Mouse (Mus musculus): ENCODE data around the gene Zc3h4.

Zc3h4 gene

GRCm38 (mm10) chr7:16426129-16426729 is 25.5 kb downstream of the Zc3h4 start:
- no peak for DNase-seq (ENCODE audit: extremely low read depth, insufficient read length, low spot score)

GRCm38 (mm10) chr7:16433352-16433971 is 32.8 kb downstream of the Zc3h4 start:
- no peak for DNase-seq (ENCODE audit: extremely low read depth, insufficient read length, low spot score)

GRCm38 (mm10) chr7:16435088-16435487 is 34.4 kb downstream of the Zc3h4 start:
- no peak for DNase-seq (ENCODE audit: extremely low read depth, insufficient read length, low spot score)

- no peak for DNase-seq (ENCODE audit: extremely low read depth, insufficient read length, low spot score)
These were observed 40.5 kb downstream of the Zc3h4 start for GRCm38 (mm10) chr7:16441241-16441640.

- peak; percentile 36 for DNase-seq (ENCODE audit: extremely low read depth, insufficient read length, low spot score)
These were observed 50.9 kb downstream of the Zc3h4 start for GRCm38 (mm10) chr7:16451656-16452055.

- peak; percentile 81 for DNase-seq (ENCODE audit: extremely low read depth, insufficient read length, low spot score)
These were observed 51.9 kb downstream of the Zc3h4 start, which contains the start of gene Tmem160 for GRCm38 (mm10) chr7:16452587-16453073. TSS of gene Tmem160 (plus strand) at chr7:16452779.

- peak; percentile 60 for DNase-seq (ENCODE audit: extremely low read depth, insufficient read length, low spot score)
These were observed 52.5 kb downstream of the Zc3h4 start for GRCm38 (mm10) chr7:16453118-16453711.

GRCm38 (mm10) chr7:16455016-16455415 is 54.3 kb downstream of the Zc3h4 start:
- DNase-seq (ENCODE audit: extremely low read depth, insufficient read length, low spot score), result no peak

GRCm38 (mm10) chr7:16456289-16456688 is 55.6 kb downstream of the Zc3h4 start:
- DNase-seq (ENCODE audit: extremely low read depth, insufficient read length, low spot score), result no peak

GRCm38 (mm10) chr7:16460566-16460965 is 59.9 kb downstream of the Zc3h4 start:
- DNase-seq (ENCODE audit: extremely low read depth, insufficient read length, low spot score), result no peak

- DNase-seq (ENCODE audit: extremely low read depth, insufficient read length, low spot score), result no peak
These were observed 60.4 kb downstream of the Zc3h4 start for GRCm38 (mm10) chr7:16461151-16461550.

GRCm38 (mm10) chr7:16461705-16462104 is 61.0 kb downstream of the Zc3h4 start:
- DNase-seq (ENCODE audit: extremely low read depth, insufficient read length, low spot score), result no peak

- DNase-seq (ENCODE audit: extremely low read depth, insufficient read length, low spot score), result peak; percentile 68
These were observed 62.5 kb downstream of the Zc3h4 start for GRCm38 (mm10) chr7:16463214-16463613.

GRCm38 (mm10) chr7:16465160-16465559 is 64.5 kb downstream of the Zc3h4 start:
- peak; percentile 41 for DNase-seq (ENCODE audit: extremely low read depth, insufficient read length, low spot score)

GRCm38 (mm10) chr7:16465568-16465967 is 64.9 kb downstream of the Zc3h4 start:
- no peak for DNase-seq (ENCODE audit: extremely low read depth, insufficient read length, low spot score)

GRCm38 (mm10) chr7:16466565-16466964 is 65.9 kb downstream of the Zc3h4 start:
- DNase-seq (ENCODE audit: extremely low read depth, insufficient read length, low spot score), result no peak

GRCm38 (mm10) chr7:16468115-16468514 is 67.4 kb downstream of the Zc3h4 start:
- DNase-seq (ENCODE audit: extremely low read depth, insufficient read length, low spot score), result no peak

- DNase-seq (ENCODE audit: extremely low read depth, insufficient read length, low spot score), result no peak
These were observed 70.8 kb downstream of the Zc3h4 start for GRCm38 (mm10) chr7:16471549-16471948.

- DNase-seq (ENCODE audit: extremely low read depth, insufficient read length, low spot score), result no peak
These were observed 71.5 kb downstream of the Zc3h4 start for GRCm38 (mm10) chr7:16472116-16472709.

- no peak for DNase-seq (ENCODE audit: extremely low read depth, insufficient read length, low spot score)
These were observed 73.1 kb downstream of the Zc3h4 start for GRCm38 (mm10) chr7:16473847-16474246.

- no peak for DNase-seq (ENCODE audit: extremely low read depth, insufficient read length, low spot score)
These were observed 73.7 kb downstream of the Zc3h4 start for GRCm38 (mm10) chr7:16474445-16474844.

Measured in 3134 (cell line).